Mouse (Mus musculus): ENCODE results near the gene Tle1.
A peak's percentile ranks its signal among the peaks of the same experiment; 100 is the strongest.

DNA sequence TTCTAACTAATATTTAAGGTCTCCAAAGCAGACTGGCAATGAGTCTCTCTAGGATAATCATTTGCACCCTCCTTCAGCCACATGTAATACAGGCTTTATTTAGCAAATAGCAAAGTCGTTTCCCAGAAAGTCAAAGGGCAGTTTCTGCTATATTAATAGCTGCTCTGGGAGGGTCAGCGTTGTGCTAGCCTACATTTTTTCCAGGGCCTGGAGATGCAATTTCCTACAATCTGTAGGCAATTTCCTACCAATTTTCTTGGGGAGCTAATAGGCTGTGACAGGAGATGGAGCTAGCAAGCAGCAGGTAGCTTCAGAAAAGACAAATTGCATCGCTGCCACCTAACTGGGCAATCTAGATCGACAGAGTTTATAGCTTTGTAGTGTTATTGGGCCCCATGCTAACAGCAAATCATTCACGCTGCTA lies 131.6 kb downstream of the Tle1 start:
- TF ChIP-seq CTCF (IDR thresholded peaks at IDR 0.05) (0 out of 2 replicates have a peak, but pooled peaks have one; percentile 14), POLR2A (IDR thresholded peaks at IDR 0.05; ENCODE audit: insufficient read depth, low read depth, low read length) (no peak)

Data from heart, adult 2 months (tissue).